Mouse (Mus musculus) kidney, adult 11 months (tissue): ENCODE data around the gene Dusp3.

ENCODE experiments used
- DNase-seq: peaks from one replicate; pipeline ENCODE4 v3.0.0; 2022

Dusp3 gene

GRCm38 (mm10) chr11:101986913-101987312 is at the start of gene Dusp3:
Dusp3 (minus strand) TSS chr11:101987013.
- DNase-seq = no peak

GRCm38 (mm10) chr11:102036336-102036735 is 49.5 kb upstream of the Dusp3 start:
- DNase-seq = no peak

GRCm38 (mm10) chr11:102035456-102035960 is 48.7 kb upstream of the Dusp3 start:
- DNase-seq = no peak

GRCm38 (mm10) chr11:102034887-102035286 is 48.1 kb upstream of the Dusp3 start:
- DNase-seq = no peak

GRCm38 (mm10) chr11:102033055-102033591 is 46.3 kb upstream of the Dusp3 start:
- DNase-seq = no peak

- DNase-seq = no peak
These were observed 44.3 kb upstream of the Dusp3 start for GRCm38 (mm10) chr11:102031149-102031548.

GRCm38 (mm10) chr11:102029966-102030365 is 43.2 kb upstream of the Dusp3 start:
- DNase-seq = no peak

GRCm38 (mm10) chr11:102029304-102029703 is 42.5 kb upstream of the Dusp3 start:
- no peak for DNase-seq

GRCm38 (mm10) chr11:102028087-102028816 is 41.4 kb upstream of the Dusp3 start, which contains the start of gene Mpp3:
Mpp3 (minus strand) TSS chr11:102028461.
- DNase-seq = no peak

- DNase-seq = no peak
These were observed 40.7 kb upstream of the Dusp3 start for GRCm38 (mm10) chr11:102027361-102028017.

- DNase-seq = peak; percentile 64
These were observed 40.0 kb upstream of the Dusp3 start for GRCm38 (mm10) chr11:102026694-102027360.

GRCm38 (mm10) chr11:102025991-102026660 is 39.3 kb upstream of the Dusp3 start:
- no peak for DNase-seq

- DNase-seq = no peak
These were observed 38.5 kb upstream of the Dusp3 start for GRCm38 (mm10) chr11:102025354-102025753.

GRCm38 (mm10) chr11:102024875-102025274 is 38.1 kb upstream of the Dusp3 start:
- DNase-seq = no peak

GRCm38 (mm10) chr11:102024084-102024758 is 37.4 kb upstream of the Dusp3 start:
- no peak for DNase-seq

GRCm38 (mm10) chr11:102023406-102023805 is 36.6 kb upstream of the Dusp3 start:
- no peak for DNase-seq

GRCm38 (mm10) chr11:102021196-102021595 is 34.4 kb upstream of the Dusp3 start:
- DNase-seq = no peak

- no peak for DNase-seq
These were observed 32.9 kb upstream of the Dusp3 start for GRCm38 (mm10) chr11:102019736-102020135.

GRCm38 (mm10) chr11:102016136-102016535 is 29.3 kb upstream of the Dusp3 start:
- DNase-seq = peak; percentile 32

GRCm38 (mm10) chr11:102015472-102015871 is 28.7 kb upstream of the Dusp3 start:
- no peak for DNase-seq

GRCm38 (mm10) chr11:102013201-102013600 is 26.4 kb upstream of the Dusp3 start:
- DNase-seq = no peak

GRCm38 (mm10) chr11:102011510-102011909 is 24.7 kb upstream of the Dusp3 start:
- no peak for DNase-seq
